Mouse (Mus musculus) Patski (cell line): ENCODE results near the gene Slc25a44. TPM values are rescaled to one million over a fixed set of nuclear protein-coding genes. Genes with fewer than 3 reads are reported as not detected.
A peak's percentile ranks its signal among the peaks of the same experiment; 100 is the strongest.
"Not testable (repeated sequence)": the region's sequence is repeated elsewhere in the genome, so short reads cannot be mapped to it uniquely, and the experiment has no call there.

Experiments used
- ATAC-seq: fragments of 100-300 bp; one replicate; pipeline ENCODE4 v1.8.0; 2021
- CTCF ChIA-PET: fragments of 350-600 bp; sonication (Branson Sonifier 250); formaldehyde crosslinking; loops from one replicate; lab custom pipeline; 2022; ENCODE audit warnings: inconsistent platforms; lab: Charles Lee
- POLR2A ChIA-PET: fragments of 350-600 bp; sonication (Branson Sonifier 250); formaldehyde crosslinking; loops from one replicate; lab custom pipeline; 2022; ENCODE audit warnings: antibody characterized with exemption, inconsistent platforms; lab: Charles Lee
- DNase-seq: peaks from one replicate; pipeline ENCODE4 v3.0.0-alpha.2; 2011; ENCODE audit warnings: low read depth, low spot score
- H3K27me3 ChIP-seq: fragments of 371-371 bp; one replicate; pipeline ENCODE4 v1.5.1; 2021
- CTCF ChIP-seq: fragments of 100-300 bp; IDR thresholded peaks from one replicate; pipeline ENCODE4 v1.5.1; 2021
- in situ Hi-C: fragments of 300-500 bp; cut with MboI; formaldehyde crosslinking; loops from 3 replicates; pipeline ENCODE4 v1.11.1; 2018; ENCODE audit warnings: low pct_unique_long_range_greater_than_20kb, mixed read lengths
- polyA plus RNA-seq: library from polyadenylated mRNA; unstranded; gene quantifications from one replicate; pipeline ENCODE4 v1.2.3, GENCODE M21; 2021

The Slc25a44 gene
- polyA plus RNA-seq, 1 experiment from 2014 or later, result 42.6 TPM

DNA sequence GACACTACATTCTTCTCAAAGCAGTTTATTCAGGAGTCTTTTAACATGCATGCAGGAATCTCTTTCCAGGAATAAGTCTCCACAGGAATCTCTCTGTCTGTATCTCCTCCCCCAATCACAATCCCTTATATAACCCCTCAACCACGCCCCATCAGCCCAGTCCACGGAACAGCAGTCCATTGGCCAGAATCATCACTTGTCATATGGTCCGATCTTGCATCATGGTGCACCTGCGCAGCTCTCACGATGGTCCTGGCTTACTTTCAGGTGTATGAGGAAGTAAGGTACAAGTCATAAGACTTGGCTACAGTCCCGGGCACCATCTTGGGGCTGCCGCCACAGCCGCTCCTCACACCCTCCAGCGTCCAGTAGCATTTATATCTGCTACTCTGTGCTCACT lies 52.3 kb downstream of the Slc25a44 start, which contains the start of gene Bglap3:
Gene Bglap3, minus strand, starts transcription at position 101 of the 400 bp plus-strand sequence.
- CTCF ChIA-PET, H3K27me3 ChIP-seq: not testable (repeated sequence)

DNA sequence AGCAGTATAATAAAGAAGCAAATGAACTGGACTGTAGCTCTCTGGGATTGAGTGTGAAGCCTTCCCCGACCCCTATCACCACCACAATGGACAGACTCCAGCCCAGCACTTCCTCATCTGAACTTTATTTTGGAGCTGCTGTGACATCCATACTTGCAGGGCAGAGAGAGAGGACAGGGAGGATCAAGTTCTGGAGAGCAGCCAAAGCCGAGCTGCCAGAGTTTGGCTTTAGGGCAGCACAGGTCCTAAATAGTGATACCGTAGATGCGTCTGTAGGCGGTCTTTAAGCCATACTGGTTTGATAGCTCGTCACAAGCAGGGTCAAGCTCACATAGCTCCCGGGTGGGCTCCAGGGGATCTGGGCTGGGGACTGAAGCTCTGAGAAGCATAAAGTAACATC lies 56.4 kb downstream of the Slc25a44 start:
- H3K27me3 ChIP-seq, ATAC-seq, DNase-seq, CTCF ChIA-PET, POLR2A ChIA-PET, in situ Hi-C loops: not testable (repeated sequence)

More for the DNA sequence above, 52.3 kb downstream of the Slc25a44 start, which contains the start of gene Bglap3:
- DNase-seq, ATAC-seq, in situ Hi-C loops, POLR2A ChIA-PET: not testable (repeated sequence)

DNA sequence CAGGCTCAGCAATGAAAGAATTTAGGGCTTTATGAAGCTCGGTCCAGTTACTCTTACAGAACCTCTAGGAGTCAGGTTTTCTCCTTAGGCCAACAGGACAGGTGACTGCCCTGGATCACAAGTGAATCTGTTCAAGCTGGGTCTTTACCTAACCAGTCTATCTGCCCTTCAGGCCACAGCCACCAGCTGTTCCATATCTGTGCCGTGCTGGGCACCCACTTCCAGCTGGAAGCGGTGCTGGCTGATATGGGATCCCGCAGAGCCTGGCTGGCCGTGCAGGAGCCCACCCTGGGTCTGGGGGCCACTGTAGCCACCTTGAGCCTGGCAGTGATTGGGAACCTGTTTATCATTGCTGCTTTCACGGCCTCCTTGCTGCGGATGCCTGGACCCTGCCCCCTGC lies 57.4 kb downstream of the Slc25a44 start:
- CTCF ChIA-PET, ATAC-seq, in situ Hi-C loops: not testable (repeated sequence)

DNA sequence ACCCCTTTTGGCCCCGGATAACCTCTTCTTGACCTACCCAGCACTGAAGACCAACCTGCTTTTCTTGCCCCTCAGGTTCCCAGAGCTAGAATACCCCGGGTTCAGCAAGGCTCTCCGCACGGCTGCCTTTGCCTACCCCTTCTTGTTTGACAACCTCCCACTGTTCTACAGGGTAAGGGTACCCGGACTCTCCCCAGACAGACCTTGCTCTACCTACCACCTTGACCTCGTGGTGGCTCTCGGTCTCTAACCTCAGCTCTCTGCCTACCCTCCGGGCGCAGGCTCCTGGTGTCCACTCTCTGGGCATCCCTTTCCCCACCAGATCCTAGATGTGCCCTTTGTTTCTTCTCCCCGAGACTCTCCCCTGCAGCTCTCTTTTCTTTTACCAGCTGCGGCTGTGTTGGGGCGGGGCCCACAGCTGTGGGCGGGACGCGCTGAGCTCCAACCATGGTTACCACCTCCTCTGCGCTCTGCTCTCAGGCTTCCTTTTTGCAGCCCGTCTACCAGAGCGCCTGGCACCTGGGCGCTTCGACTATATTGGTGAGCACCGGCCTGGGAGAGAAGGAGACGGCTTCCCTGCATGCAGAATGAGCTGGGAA lies 58.0 kb downstream of the Slc25a44 start:
- DNase-seq, in situ Hi-C loops, CTCF ChIA-PET, POLR2A ChIA-PET, H3K27me3 ChIP-seq: not testable (repeated sequence)
- peak; percentile 20 for ATAC-seq

More for the DNA sequence above, 57.4 kb downstream of the Slc25a44 start:
- POLR2A ChIA-PET, H3K27me3 ChIP-seq, DNase-seq: not testable (repeated sequence)

DNA sequence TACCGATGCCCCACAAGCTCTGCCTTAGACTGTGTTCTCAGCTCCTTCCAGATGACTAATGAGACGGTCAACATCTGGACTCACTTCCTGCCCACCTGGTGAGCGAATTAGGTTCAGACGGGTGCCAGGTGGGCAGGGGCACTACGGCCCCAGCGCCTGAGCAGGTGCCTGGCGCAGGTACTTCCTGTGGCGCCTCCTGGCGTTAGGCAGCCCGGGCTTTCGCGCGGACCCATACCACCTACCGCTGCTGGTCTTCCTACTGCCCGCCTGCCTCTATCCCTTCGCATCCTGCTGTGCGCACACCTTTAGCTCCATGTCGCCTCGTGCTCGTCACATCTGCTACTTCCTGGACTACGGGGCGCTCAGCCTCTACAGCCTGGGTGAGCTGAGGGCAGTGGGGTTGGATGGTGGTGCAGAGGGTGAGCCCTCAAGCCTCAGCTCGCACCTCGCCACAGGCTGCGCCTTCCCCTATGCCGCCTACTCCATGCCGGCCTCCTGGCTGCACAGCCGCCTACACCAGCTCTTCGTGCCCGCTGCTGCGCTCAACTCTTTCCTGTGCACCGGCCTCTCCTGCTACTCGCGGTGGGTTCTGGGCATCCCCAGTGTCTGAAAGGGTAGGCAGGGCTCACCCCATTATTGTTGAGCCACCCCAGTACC lies 59.1 kb downstream of the Slc25a44 start:
- ATAC-seq (no peak), DNase-seq (no peak)
- no peaks in the 10 kb centered on the region for H3K27me3 ChIP-seq
- in situ Hi-C loops, result no loop called here
- POLR2A ChIA-PET, result interaction anchor here (0.6 kb wide), 1 partner anchor 48 kb away, joined by 4 read pairs; no protein-coding TSS in a partner anchor
- CTCF ChIA-PET, result no interaction called here
- no peak for TF ChIP-seq CTCF

DNA sequence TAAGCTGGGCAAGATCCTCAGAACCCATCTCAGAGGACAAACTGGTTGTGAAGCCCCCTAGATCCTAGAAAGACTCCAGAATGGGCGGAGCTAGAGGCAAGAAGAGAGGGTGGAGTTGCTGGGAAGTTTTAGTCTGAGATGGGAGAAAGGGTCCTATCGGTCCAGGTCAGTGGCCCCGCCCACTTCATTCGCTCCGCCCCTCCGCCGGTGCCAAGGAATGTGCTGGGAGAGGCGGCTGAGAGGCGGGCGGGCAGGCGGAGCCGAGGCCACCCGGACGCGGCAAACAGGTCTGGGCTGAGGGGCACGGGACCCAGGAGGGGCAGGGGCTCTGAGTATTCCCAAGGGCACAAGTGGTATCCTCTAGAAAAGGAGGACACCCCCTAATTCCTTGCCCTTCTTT lies 60.6 kb downstream of the Slc25a44 start, which contains the start of gene Paqr6:
Gene Paqr6, plus strand, starts transcription at position 248 of the 400 bp plus-strand sequence.
- ATAC-seq (no peak), DNase-seq (no peak)
- in situ Hi-C loops, result no loop called here
- ChIA-PET POLR2A (no interaction called here), CTCF (interaction anchor here (1.6 kb wide), 1 partner anchor 10 kb away, joined by 5 read pairs; no protein-coding TSS in a partner anchor)
- no peak for TF ChIP-seq CTCF
- H3K27me3 ChIP-seq, result no peaks in the 10 kb centered on the region

DNA sequence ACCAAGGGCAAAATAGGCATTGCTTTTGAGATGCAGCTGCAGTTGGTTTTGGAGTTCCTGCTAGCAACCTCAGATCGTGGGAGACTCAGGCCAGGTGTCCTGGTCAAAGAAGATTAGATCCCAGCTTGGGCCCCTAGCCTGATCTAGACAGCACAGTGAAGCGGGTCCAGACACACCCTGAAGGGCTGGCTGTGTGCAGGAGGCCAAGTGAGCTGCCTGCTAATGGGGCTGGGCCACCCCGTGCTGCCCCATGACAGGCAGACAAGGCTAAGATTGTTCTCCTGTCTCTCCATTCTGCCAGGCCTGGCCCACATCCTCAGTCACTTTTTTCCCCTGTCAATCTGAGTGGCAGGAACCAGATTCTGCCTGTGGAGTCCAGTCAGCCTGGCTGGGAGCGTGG lies 61.2 kb downstream of the Slc25a44 start:
- no peak for TF ChIP-seq CTCF
- ChIA-PET CTCF (interaction anchor here (1.6 kb wide), 1 partner anchor 10 kb away, joined by 5 read pairs; no protein-coding TSS in a partner anchor), POLR2A (no interaction called here)
- DNase-seq (no peak), ATAC-seq (no peak)
- in situ Hi-C loops, result no loop called here
- no peaks in the 10 kb centered on the region for H3K27me3 ChIP-seq

DNA sequence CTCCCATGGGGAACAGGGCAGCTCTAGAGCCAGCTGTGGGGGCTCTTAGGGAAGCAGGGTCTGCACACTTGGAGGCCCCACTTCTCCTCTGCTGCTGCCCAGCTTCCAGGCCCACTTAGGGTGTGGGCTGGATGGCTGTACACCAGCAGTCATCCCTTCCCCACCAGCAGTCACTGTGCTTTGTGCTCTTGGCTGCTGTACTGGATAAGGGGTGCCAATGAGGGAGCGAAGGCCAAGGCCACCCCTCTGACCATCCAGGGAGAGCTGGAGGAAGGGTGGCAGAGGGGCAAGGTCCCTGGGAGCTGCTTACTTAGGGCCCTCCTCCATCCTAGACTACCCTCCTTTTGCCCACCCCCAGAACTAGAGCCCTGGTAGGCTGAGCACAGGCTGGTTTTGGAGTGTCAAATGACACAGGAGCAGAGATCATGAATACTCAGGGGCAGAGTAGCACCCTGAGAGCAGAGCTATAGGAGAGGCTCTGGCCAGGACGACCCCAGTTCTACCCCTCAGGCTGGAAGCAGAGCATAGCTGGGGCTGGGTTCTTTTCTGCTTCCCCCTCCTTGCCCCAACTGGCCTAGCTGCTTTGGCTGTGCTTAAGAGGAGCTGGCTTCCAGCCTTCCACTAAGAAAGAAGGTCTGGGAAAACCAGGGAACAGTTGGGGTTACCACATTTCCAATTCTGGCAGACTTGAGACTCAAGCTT lies 63.2 kb downstream of the Slc25a44 start:
- no peaks in the 10 kb centered on the region for H3K27me3 ChIP-seq
- ATAC-seq (no peak), DNase-seq (no peak)
- CTCF ChIA-PET, result interaction anchor here (1.0 kb wide), 1 partner anchor 10 kb away, joined by 3 read pairs; no protein-coding TSS in a partner anchor
- POLR2A ChIA-PET, result interaction anchor here (0.6 to 0.9 kb wide), 4 partner anchors 10 to 41 kb away, joined by 3 read pairs; no protein-coding TSS in a partner anchor
- in situ Hi-C loops, result no loop called here
- TF ChIP-seq CTCF, result no peak

DNA sequence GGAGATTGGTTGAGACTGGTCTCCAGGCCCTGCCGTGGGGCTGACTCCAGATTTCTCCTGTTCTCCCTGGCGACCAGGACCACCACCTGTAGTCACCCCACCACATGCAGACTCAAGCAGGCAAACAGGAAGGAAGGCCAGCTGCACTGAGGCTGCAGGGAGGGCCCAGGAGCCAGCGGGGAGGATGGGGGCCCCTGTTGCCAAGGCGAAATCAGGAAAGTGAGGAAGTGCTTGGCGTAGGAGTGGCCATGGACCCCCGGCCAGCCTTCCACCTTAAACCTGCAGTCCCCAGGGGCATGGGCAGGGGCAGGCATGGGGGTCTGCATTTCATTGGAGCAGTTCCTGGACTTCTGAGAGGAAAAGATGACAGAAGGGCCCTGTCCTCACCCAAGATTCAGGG lies 63.8 kb downstream of the Slc25a44 start:
- in situ Hi-C loops, result no loop called here
- no peak for ATAC-seq
- POLR2A ChIA-PET, result interaction anchor here (1.0 kb wide), 1 partner anchor 9 kb away, joined by 3 read pairs; no protein-coding TSS in a partner anchor
- CTCF ChIA-PET, result interaction anchor here (1.0 kb wide), 1 partner anchor 9 kb away, joined by 3 read pairs; no protein-coding TSS in a partner anchor
- no peak for DNase-seq
- no peak for TF ChIP-seq CTCF
- H3K27me3 ChIP-seq, result no peaks in the 10 kb centered on the region

Other genes with a start within 250 kb of the Slc25a44 start
- gene Rhbg, start 170.4 kb downstream of the Slc25a44 start, polyA plus RNA-seq, result not detected
- gene Gm38392, start 137.9 kb downstream of the Slc25a44 start, polyA plus RNA-seq, result 0.19 TPM
- 6.3 TPM for gene Tsacc, start 128.1 kb downstream of the Slc25a44 start, polyA plus RNA-seq
- gene Cct3, start 128.0 kb downstream of the Slc25a44 start, polyA plus RNA-seq, result 573 TPM
- 590 TPM for gene Glmp, start 100.1 kb downstream of the Slc25a44 start, polyA plus RNA-seq
- gene Tmem79, start 89.0 kb downstream of the Slc25a44 start, polyA plus RNA-seq, result 3.1 TPM
- gene Smg5, start 88.9 kb downstream of the Slc25a44 start, polyA plus RNA-seq, result 90.1 TPM
- 0.04 TPM for gene Paqr6, start 60.6 kb downstream of the Slc25a44 start, polyA plus RNA-seq
- gene Bglap3, start 52.4 kb downstream of the Slc25a44 start, polyA plus RNA-seq, result 0.22 TPM
- gene Bglap2, start 46.4 kb downstream of the Slc25a44 start, polyA plus RNA-seq, result not detected
- 0.22 TPM for gene Bglap, start 40.7 kb downstream of the Slc25a44 start, polyA plus RNA-seq
- 80.1 TPM for gene Pmf1, start 14.8 kb downstream of the Slc25a44 start, polyA plus RNA-seq
- gene Sema4a, start 36.0 kb upstream of the Slc25a44 start, polyA plus RNA-seq, result 6.6 TPM
- gene Lmna, start 84.8 kb upstream of the Slc25a44 start, polyA plus RNA-seq, result 401 TPM
- 42.6 TPM for gene Mex3a, start 107.3 kb upstream of the Slc25a44 start, polyA plus RNA-seq
- gene Rab25, start 123.2 kb upstream of the Slc25a44 start, polyA plus RNA-seq, result 0.41 TPM
- 264 TPM for gene Lamtor2, start 127.9 kb upstream of the Slc25a44 start, polyA plus RNA-seq
- 143 TPM for gene Ubqln4, start 128.6 kb upstream of the Slc25a44 start, polyA plus RNA-seq
- 410 TPM for gene Ssr2, start 150.7 kb upstream of the Slc25a44 start, polyA plus RNA-seq
- gene Arhgef2, start 180.8 kb upstream of the Slc25a44 start, polyA plus RNA-seq, result 175 TPM
- not detected for gene Rxfp4, start 228.0 kb upstream of the Slc25a44 start, polyA plus RNA-seq